Mouse (Mus musculus) kidney, adult 2 months (tissue): ENCODE measurements around the gene Abl1.
"Not testable (repeated sequence)": the region's sequence is repeated elsewhere in the genome, so short reads cannot be mapped to it uniquely, and the experiment has no call there.

Experiments used
- CTCF ChIP-seq: fragments of 200-500 bp; conservative IDR thresholded peaks from 2 replicates; pipeline ENCODE4 v1.5.1; 2011; ENCODE audit warnings: low read depth, mild to moderate bottlenecking, control low read depth, low read length, moderate library complexity, mixed read lengths; ENCODE audit not compliant: insufficient read depth, insufficient read length
- POLR2A ChIP-seq: fragments of 200-500 bp; IDR thresholded peaks from one replicate; pipeline ENCODE4 v1.6.1; 2011; ENCODE audit warnings: low read depth, low read length, control low read depth

GRCm38 (mm10) chr2:31681051-31681707 lies 7.0 kb upstream of the Abl1 start:
- not testable (repeated sequence) for TF ChIP-seq CTCF, POLR2A
